Mouse (Mus musculus) c-Kit-negative CD71-positive TER-119-positive erythroid progenitor cells, embryonic 14.5 days (primary cell): ENCODE data around the gene Cdk18.

ENCODE experiments used
- DNase-seq: peaks from one replicate; pipeline ENCODE4 v3.0.0-alpha.2; 2013; ENCODE audit warnings: low read depth, low spot score

The Cdk18 gene

GRCm38 (mm10) chr1:132112426-132112825 lies 27.1 kb downstream of the Cdk18 start:
- no peak for DNase-seq

DNA sequence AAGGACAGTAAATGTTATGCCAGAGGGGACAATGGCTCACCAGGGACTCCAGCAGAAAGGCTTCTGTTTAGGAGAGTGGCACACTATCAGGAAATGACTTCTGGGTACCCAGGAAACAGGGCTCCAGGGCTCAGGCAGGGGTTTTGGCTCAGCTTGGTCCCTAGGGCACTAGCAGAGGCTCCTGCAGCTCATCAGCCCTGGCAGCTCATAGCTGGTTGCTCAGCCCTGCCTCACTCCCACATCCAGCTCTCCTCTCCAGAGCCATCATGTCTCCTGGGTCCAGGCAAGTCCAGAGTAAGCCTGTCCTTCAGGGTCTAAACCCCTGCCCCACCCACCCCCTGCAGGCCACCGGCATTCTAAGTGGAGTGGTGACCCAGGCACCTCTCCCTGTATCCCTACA lies 28.1 kb downstream of the Cdk18 start:
- DNase-seq: no peak

DNA sequence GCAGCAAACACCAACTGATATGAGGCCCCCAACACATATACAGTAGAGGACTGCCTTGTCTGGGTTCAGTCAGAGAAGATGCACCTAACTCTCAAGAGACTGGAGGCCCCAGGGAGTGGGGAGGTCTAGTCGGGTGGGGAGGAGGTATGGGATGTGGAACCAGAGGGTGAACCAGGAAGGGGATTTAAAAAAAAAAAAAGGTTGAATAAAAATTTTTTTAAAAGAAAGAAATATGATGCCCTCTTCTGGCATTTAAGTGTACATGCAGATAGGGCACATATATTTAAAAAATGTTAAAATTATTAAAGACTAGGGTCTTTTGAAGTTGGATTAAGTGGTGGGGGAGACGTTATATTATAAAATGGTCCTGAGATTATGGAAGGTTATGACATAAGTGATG lies 30.1 kb downstream of the Cdk18 start:
- DNase-seq: no peak

- no peak for DNase-seq
Measured at GRCm38 (mm10) chr1:132104353-132104752, 35.1 kb downstream of the Cdk18 start.

DNA sequence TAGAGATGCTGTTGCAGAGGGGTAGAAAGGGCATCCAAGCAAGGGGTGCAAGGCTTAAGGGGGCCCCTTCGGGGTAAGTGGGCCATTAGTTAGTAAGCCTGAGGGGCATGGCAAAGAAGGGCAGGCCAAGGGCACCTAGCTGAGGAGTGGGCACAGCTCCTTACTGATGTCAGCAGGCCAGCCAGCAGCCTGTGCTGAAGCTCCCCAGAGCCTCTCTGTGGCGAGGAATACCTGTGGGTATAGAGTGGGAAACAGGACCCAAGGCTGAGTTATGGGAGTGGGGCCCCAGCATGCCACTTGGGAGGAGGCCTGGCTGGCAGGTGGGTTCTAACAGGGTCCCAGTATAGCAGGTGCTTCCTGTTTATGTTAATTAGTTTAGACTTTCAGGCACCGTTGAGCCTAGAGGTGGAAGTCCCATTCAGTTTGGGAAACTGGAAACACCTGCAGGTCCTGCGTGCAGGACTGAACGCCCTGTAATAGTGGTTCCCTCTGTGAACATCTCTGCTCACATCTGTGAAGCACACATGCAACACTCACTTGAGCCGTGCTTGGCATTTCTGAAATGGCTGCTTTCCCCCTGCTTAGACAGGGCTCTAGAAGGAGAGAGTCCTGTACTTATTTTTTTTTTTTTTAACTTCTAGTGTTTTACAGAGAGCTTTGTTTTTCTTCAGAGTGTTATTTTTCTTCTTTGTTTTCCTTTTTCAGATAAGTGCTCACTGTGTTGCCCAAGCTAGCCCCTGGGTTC lies 37.4 kb downstream of the Cdk18 start:
- DNase-seq: no peak

GRCm38 (mm10) chr1:132099775-132100174 lies 39.7 kb downstream of the Cdk18 start:
- no peak for DNase-seq

DNA sequence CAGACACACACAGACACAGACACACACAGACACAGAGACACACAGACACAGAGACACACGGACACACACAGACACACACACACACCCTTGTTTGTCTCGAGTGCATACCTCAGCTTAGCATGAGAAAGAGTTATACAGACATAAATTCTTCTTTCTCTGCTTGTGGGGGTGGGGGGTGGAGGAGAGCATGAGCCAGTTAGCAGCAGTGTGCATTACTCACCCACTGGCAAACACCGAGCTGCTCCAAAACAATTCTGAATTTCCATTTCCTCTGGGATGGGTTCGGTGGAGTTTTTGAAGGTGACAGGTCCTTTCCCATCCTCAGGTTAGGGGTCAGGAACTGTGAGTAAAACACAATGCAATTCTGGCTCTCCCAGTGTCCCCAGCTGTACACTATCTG lies 40.5 kb downstream of the Cdk18 start:
- DNase-seq: no peak

- DNase-seq: no peak
Measured at GRCm38 (mm10) chr1:132098076-132098475, 41.4 kb downstream of the Cdk18 start.

DNA sequence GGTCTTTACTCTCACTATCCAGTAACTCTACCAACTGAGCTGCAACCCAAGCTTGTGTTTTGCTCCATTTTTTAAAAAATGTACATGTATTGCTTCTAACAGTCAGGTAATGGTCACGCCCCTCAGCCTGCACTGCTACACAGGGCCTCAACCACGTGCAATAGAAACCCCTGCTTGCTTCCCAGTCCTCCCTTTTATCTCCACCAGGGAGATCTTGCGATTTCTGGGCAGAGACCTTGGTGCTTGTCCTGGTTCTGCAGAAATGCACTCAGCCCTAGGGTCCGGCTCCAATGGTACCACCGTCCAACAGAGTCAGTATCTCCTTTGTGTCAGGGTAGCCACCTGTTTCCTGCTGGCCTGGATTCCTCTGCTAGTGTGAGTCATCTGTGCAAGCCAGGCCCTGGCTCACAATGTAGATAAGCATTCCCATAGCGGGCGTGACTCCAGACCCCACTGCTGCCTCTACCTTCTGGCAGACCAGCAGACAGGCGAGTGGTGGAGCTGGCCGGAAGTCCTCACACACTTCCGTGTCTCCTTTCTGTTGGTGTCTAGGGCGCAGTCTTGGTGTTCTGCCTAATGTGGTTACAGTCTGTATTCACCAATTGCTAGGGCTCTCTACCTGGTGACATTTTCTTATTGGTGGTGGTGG lies 44.0 kb downstream of the Cdk18 start:
- no peak for DNase-seq

DNA sequence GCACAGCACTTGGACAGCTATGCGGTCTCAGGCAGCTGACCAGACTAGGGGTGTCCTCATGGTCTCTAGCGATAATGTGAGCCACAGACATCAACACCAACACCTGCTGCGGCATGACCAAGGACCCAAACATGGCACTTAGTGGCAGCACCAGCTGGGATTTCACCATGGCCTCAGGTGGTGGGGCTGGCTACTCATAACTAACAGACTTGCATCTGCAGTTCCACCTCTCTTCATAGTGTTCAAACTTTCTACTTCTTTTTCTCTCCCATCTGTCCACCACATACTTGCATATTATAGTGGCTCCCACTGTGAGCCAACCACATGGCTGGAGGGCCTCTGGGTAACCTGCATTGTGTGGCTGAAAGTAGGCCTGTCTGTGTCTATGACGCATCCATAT lies 46.2 kb downstream of the Cdk18 start:
- no peak for DNase-seq

DNA sequence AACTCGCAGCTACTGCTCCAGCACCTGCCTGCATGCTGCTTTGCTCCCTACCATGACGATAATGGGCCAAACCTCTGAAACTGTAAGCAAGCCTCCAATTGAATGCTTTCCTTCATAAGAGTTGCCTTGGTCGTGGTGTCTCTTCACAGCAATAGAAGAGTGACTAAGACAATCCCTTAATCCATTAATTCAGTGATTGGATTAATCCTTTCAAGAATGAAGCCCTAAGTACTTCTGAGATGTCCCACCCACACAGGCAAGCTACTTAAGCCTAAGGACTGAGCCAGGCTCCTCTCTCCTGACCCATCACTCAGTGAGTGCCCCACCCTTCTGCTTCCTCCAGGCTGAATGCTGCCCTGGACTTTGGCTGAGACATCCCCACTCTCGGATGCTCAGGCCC lies 49.2 kb downstream of the Cdk18 start:
- DNase-seq: no peak

- DNase-seq: no peak
Measured at GRCm38 (mm10) chr1:132089767-132090166, 49.7 kb downstream of the Cdk18 start.

DNA sequence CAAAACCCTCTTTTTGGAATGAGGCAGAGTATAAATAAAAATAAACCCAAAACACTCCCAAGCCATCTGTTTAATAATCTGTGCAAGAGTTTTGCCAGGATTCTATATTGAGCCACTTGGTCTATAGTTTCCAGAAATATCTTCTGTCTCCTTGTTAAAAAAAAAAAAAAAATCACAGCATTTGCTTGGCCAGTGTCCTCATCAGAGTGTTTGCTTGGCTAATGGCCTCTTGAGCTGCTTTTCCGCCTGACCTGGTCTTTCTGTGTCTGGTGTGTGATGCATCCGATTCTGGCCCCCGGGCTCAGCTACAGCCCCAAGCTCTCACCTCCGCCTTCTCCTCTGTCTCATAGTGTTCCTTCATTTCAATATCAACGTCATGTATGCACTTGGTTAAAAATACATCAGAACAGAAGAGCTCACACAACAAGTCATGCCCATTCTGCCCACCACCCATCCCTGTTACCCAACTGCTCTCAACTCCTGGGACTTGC lies 51.3 kb downstream of the Cdk18 start:
- DNase-seq: no peak

DNA sequence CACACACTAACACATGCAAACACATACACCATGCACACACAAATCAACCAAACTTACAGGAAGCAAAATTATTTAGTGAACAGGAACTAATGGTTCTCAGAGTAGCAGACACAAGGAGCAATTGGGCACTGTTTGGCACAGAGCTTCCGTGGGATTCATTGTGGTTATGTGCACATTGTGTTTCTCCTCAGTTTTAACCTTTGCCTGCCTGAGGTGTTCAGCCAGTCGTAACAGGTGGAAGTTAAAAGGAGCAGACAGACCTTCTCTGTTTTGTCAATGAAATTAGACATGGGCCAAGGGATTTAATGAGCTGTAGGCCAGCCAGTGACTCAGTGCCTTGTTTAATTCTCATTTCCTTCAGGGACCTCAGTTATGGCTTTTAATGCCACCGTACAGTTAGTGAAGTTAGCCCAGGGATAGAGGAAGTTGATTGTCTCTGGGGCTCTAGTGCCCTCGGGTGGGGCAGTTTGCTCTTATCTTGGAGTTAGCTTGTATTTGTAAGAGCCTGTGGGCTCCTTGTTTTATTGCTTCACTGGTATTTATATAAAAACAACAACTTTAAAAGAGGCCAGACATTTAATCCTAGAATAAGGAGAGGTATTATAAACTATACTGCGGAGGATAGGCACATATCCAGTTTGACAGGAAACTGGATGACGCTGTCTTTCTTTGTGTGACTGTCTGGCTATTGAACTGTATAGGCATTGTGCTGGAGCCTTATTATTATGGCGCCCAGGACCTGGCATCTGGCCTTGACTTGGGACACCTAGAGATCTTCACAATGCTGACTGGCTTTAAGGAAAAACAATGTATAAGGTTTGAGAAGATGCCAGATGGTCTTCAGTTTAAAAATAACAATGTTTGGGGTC lies 54.1 kb downstream of the Cdk18 start:
- no peak for DNase-seq

DNA sequence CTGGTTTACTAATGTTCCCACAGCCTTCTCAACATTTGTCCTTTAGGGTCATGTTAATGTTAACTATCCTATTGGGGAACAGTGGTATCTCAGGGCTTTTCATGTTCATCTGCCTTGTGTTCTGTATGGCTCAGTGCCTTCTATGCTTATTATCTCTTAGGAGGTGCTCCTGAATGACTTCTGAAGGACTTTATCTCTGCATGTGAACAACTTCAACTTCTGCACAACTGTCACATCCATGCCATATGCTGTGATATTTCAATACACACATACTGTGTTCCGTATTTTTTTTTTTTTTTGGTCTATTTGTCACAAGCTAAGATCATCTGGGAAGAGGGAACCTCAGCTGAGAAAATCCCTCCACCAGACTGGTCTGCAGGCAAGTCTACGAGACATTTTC lies 61.1 kb downstream of the Cdk18 start:
- DNase-seq: no peak

DNA sequence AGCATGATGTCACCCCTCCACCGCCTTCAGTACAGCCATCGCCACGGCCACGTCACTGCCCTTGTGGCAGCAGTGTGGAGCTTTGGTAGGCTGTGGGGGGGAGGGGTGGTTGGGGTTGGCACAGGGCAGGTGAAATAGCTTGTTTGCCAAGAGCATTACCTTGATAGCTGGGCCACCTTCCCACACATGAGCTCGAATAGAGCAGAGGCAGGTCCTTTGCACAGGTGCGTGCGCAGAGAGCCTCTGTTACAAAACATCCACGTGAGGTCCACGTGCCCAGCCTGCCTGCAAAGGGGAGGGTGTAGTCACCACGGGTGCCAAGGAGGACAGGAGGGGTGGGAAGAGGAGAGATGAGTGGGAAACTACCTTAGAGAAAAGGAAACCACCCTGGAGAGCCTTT lies 63.9 kb downstream of the Cdk18 start:
- DNase-seq: no peak

DNA sequence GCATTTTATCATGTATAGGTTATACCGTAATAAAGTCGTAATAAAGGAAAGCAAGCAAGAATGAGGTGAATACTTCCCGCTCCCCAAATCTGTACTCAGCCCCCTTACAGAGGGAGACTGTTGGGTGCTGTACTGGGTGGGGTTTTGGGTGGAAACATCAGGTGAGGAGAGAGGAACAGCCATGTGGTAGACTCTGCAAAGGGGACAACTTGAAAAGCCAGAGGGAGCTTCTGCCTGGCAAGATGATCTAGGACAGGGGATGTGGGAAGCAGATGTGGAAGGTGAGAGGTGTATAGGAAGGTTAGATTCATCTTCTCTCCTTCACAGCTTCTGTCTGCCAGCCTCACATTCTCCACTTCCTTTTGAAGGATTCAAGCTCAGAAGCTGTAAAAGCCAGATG lies 68.8 kb downstream of the Cdk18 start:
- no peak for DNase-seq

GRCm38 (mm10) chr1:132069436-132069835 lies 70.0 kb downstream of the Cdk18 start:
- no peak for DNase-seq

DNA sequence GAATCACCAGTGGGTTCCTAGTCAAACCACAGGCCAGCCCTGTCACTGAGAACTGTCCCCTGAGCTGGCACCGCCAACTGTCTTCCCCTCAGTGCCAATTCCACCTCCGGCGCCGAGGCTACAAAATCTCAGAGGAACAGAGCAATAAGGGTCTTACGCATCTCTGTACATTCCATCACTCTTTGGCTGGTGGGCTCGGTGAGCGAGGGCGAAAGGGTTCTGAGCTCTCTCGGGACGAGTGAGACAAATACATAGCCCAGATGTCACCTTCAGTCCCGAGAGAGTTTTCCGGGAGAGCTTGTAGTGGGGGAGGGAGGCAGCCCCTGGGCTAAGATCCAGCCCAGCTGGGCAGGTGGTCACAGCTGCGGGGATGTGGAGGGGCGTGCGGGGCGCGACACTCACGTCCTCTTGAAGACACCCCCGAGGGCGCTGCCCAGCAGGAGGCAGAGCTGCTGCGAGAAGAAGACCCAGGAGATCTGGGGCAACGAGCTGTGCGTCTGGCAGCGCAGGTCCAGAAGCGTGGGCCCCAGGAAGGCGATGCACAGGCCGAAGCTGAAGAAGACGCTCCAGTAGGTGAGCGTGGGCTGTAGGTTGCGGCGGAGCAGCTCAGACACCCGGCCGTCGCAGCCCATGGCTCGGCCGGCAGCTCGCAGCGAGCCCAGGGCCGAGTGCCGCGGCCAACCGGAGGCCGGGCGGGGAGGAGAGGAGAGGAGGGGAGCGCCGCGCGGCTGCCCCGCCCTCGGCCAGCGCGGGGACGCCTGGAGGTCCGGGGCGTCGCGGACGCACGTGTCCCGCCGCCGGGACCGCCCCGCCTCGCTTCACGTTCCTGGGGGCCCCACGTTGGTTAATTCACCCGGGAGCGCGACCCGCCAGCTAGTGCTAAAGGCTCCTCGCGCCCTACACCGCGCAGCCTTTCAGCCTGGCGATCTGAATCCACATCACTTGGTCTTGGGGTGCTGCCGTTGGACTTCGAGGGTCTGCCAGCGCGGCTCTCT lies 71.9 kb downstream of the Cdk18 start, which contains the start of gene Mfsd4a:
Gene Mfsd4a (minus strand): TSS at position 802 of the 995 bp plus-strand sequence.
- no peak for DNase-seq

GRCm38 (mm10) chr1:132065475-132066172 lies 73.9 kb downstream of the Cdk18 start:
- no peak for DNase-seq
